Mouse (Mus musculus) erythroblast, embryonic 14.5 days (primary cell): ENCODE results near the gene Zfp296.

ENCODE experiments used
- GATA1 ChIP-seq: IDR thresholded peaks from 2 replicates; pipeline ENCODE4 v1.6.1; 2012; ENCODE audit warnings: low read length, inconsistent platforms, mixed read lengths
- TAL1 ChIP-seq: IDR thresholded peaks from 3 replicates; pipeline ENCODE4 v1.6.1; 2012; ENCODE audit warnings: low read length, inconsistent platforms, mixed read lengths

DNA sequence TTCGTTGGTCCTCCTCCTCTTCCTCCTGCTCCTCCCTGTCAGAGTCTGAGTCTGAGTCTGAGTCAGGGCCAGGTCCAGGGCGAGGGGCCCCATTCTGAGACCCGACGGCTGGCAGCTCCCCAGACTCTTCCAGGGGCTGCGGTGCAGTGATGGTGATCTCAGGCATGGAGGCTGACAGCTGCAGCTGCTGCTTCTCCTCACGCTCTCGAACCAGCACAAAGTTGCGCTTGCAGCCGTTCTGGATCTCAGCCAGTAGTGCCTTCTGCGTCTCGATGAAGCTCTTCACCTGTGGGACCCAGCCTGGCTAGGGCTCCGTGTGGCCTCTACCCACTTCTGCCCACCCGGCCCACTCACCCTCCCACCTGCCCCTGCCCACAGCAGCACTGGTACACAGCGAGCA lies 44.8 kb upstream of the Zfp296 start:
- TF ChIP-seq GATA1, result no peak
- no peak for TF ChIP-seq TAL1
